Mouse (Mus musculus) heart, adult 2 months (tissue): ENCODE measurements around the gene Slc25a16.

Source experiments
- CTCF ChIP-seq: fragments of 200-600 bp; IDR thresholded peaks from 2 replicates; pipeline ENCODE4 v1.8.1; 2022; ENCODE audit warnings: antibody characterized with exemption, mild to moderate bottlenecking, moderate library complexity
- POLR2A ChIP-seq: fragments of 200-500 bp; IDR thresholded peaks from 2 replicates; pipeline ENCODE4 v1.6.1; 2011; ENCODE audit warnings: mild to moderate bottlenecking, low read depth, low read length, control low read depth; ENCODE audit not compliant: insufficient read depth

DNA sequence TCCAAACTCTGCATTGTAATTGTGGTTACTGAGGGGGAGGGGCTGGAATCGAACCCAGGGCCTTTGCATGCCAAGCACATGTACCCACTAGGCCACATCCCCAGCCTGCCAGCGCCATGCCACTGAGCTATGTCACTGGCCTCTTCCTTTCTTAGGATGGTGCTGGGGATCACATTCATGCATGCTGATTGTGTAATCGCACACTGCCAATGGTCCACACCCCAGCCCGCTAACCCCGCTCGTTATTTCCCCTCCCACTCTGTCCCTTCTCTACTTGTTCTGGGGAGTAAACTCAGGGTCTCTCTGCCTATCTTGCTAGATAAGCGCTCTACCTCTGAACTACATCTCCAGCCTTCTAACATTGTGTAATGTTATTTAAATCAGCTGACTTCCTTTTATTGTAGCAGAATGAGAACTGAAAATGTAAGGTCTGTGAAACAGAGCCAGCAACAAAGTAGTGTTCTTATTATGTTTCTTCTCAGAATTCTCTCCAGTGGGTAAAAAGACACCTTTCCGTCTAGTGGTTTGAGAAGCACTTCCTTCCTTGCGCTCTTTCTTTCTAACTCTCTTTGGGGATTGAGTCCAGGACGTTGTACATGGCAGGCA, 24.6 kb downstream of the Slc25a16 start:
- TF ChIP-seq POLR2A (no peak), CTCF (no peak)
